Mouse (Mus musculus) gastrocnemius, postnatal 36 days (tissue): ENCODE measurements at regions not wholly inside any gene's neighbourhood (a gene's known extent, or its start where the extent isn't known, plus 50 kb on each side); places are given as distances from the start of the nearest gene placed in this dataset.

Source experiments
- DNase-seq, 2 experiments: peaks; one replicate each; pipeline ENCODE4 v3.0.0; 2022
- intact Hi-C: fragments of 180-260 bp; cut with DNase I; formaldehyde crosslinking; loops from one replicate; pipeline ENCODE4 v1.15.1; 2025

DNA sequence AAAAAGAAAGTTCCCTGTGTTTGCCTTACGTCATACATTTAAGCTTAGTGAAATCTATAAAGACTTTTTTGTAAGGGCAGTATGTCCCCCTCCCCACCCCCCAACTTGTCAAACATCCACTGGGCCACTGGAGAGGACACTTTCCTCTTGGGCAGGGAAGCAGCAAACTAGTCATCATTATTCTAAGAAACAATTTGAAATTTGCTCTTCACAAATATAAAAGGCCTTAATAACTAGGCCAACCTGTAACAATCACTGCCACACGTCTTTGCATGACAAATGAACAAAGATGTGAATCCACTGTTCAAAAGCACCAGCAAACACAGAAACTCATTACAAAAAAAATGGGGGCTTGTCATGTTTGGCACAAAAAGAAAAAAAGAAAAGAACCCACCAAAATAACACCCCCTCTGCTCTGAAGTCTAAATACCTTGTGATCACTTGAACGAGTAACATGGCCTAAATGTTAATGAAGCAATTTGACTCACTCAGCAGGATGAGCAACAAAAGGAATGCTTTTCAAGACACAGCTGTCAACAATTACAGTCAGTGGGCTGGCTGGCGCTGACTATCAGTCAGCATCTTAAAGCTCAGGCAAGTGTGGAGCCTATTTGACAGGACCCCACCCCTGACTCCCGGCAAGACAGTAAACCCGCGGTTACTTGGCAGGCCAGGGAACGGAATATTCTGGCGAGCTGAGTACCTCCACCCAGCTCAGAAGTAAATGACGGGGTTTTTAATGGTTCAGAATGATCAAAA is 278.7 kb upstream of the Tsc22d2 start:
- intact Hi-C loops: no loop called here
- no peak for DNase-seq

- intact Hi-C loops: no loop called here
- DNase-seq: peak; percentile 22 to 37
Measured at GRCm38 (mm10) chr3:58138726-58139585, 275.6 kb upstream of the Tsc22d2 start.

DNA sequence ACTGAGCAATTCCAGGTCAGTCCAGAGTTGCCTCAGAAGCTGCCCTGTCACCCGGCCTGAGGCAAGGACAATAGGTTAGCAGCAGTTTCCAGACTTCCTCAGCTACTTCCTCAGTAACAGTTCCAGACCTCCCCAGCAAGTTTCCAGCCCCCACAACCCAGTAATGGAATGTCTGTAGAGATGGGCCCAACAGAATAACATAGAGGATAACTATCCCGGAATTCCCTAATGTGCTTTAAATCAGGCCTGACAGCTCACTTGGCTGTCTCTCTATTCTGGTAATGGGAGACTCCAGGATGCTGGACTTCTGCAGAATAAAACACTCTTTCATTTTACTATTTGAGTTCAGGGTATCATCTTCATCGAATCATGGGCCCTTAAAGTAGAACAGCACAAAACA is 268.4 kb upstream of the Tsc22d2 start:
- DNase-seq: no peak
- intact Hi-C loops: no loop called here

- intact Hi-C loops: no loop called here
- DNase-seq: no peak
Measured at GRCm38 (mm10) chr3:58146762-58147161, 267.8 kb upstream of the Tsc22d2 start.

DNA sequence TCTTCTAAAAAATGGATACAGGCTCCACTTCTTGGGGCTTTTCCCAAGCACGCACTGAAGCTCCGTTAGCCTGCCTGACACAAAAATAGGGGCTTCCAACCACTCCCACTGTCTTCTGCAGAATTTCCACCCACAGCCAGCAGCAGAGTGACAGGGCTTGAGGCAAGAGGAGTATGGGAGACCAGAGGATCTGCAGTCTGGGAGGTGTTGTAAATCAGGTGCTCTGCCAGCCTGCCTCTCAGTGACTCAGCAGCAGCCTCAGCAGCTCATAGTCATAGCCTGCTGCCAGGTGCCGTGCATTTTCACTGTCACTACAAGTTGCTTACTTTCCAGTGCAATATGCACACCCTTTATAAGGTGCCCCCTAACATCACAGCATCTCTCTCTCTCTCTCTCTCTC is 261.4 kb upstream of the Tsc22d2 start:
- DNase-seq: no peak
- intact Hi-C loops: no loop called here

DNA sequence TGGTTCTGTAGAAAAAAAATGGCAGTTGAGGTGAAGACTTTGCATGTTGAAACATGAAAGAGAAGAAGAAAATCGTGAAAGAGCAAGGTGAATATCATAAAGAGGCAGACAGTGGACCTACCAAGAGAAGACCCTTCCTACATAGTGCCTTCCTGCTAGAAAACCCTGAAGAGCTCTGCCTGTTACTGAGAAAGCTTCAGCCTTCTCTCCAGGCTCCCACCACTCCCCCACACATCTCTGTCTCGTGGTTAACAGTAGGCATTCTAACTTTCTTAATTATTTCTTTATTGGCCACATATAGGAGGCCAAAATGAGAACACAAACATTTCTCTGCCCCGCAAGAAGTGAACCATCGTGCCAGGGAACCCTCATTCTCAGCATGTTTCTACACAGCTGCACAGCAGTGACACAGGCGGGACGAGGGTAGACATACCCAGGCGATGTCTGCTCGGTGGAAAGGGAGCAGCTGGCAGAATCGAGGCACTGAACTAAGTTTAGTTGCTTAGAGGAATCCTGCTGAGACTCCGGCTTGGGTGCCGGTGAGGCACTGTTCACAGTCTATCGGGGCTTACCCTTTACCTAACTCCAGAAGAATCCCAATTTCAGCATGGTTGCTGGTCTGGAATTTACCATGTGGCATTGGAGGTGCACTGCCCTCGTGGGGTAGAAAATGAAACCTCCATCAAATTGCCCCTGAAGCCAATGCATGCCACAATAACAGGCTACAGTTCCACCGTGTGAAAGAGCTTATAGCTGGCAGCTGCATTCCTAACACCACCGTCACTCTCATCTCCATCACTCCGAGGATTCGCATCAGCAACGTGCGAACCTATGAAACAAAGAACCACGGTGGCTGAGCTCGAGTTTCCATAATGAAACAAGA is 260.4 kb upstream of the Tsc22d2 start:
- intact Hi-C loops: no loop called here
- DNase-seq: no peak

DNA sequence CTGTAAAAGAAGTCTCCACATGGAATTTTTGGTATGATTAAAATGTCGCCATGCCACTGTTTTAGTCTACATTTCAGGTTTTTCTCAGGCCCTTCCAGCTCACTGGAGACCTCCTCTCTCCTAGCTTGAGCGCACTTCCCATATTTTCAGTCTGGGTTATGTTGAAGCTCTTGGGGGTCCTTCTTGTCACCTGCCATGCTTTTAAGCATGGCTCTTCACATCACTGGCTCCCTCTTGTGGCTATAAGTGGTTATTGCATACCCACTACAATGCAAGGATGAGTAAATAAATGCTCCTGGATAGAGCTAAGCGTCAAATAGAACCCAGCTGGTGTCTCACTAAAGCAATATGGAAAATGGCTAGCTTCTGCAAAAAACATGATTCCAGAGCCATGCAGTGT is 255.1 kb upstream of the Tsc22d2 start:
- DNase-seq: no peak
- intact Hi-C loops: no loop called here

GRCm38 (mm10) chr3:58162238-58162637 is 252.3 kb upstream of the Tsc22d2 start:
- DNase-seq: no peak
- intact Hi-C loops: loop anchor here (5.0 kb wide), 2 partner anchors 255 to 330 kb away; no protein-coding TSS in a partner anchor

GRCm38 (mm10) chr3:58163806-58164205 is 250.7 kb upstream of the Tsc22d2 start:
- intact Hi-C loops: loop anchor here (5.0 kb wide), 2 partner anchors 253 to 328 kb away; no protein-coding TSS in a partner anchor
- peak; percentile 35 to 65 for DNase-seq

DNA sequence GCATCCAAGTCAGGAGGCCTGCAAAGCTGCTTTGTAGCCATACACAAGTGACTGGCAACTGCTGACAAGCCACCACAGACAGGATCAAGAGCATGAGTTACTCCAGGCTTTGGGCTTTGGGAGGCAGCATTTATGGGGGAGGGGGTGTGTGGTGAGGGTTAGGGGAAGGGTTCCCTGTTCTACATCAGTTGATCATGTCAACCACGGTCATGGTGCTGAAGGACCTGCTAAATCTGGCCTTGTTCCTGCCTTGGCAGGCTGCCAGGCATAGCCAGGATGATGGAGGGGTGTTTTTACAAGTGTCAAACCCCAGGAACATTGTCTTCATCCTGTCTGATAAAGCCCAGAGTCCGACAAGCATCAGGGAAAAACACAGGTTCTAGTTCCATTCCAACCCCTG is 247.9 kb upstream of the Tsc22d2 start:
- no peak for DNase-seq
- intact Hi-C loops: no loop called here

DNA sequence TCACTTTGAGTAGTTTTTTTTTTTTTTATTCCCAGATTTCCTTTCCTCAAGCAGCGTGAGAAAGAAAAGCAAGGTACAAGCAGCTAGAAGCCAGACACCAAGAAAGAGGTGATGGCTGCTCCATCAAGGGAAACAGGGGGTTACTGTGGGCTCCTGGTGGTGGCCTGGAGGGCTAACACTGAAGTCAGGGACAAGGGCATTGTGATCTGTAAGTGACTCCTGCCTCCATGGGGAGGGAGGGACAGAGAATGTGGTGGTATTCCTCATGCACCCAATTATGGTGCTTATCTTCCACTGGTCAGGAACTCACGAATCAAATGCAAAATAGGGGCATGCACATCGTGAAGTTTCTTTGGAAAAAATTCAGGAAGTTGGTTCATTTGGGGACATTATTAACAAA is 247.4 kb upstream of the Tsc22d2 start:
- DNase-seq: no peak
- intact Hi-C loops: no loop called here

DNA sequence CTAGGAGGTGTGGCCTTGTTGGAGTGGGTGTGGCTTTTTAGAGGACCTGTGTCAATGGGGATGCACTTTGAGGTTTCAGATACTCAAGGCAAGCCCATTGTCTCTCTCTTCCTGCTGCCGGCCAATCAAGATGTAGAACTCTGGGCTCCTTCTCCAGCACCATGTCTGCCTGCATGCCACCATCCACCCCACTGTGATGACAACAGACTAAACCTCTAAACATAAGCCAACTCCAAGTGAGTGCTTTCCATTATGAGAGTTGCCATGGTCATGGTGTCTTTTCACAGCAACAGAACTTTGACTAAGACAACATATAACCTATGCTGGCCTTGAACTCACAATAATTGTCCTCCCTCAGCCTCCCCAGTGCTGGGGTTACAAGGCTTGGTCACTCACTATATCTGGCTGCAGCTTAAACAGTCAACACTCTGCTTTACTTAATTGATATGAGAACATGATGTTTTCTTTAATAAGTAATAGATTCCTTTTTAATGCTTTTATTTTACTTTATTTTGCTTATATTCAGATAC is 246.7 kb upstream of the Tsc22d2 start:
- intact Hi-C loops: no loop called here
- no peak for DNase-seq

- intact Hi-C loops: no loop called here
- DNase-seq: no peak
Measured at GRCm38 (mm10) chr3:58168522-58169185, 245.9 kb upstream of the Tsc22d2 start.

- no peak for DNase-seq
- intact Hi-C loops: no loop called here
Measured at GRCm38 (mm10) chr3:58169786-58170185, 244.7 kb upstream of the Tsc22d2 start.

- no peak for DNase-seq
- intact Hi-C loops: no loop called here
Measured at GRCm38 (mm10) chr3:58172096-58172495, 242.4 kb upstream of the Tsc22d2 start.

GRCm38 (mm10) chr3:58173821-58174220 is 240.7 kb upstream of the Tsc22d2 start:
- no peak for DNase-seq
- intact Hi-C loops: no loop called here

DNA sequence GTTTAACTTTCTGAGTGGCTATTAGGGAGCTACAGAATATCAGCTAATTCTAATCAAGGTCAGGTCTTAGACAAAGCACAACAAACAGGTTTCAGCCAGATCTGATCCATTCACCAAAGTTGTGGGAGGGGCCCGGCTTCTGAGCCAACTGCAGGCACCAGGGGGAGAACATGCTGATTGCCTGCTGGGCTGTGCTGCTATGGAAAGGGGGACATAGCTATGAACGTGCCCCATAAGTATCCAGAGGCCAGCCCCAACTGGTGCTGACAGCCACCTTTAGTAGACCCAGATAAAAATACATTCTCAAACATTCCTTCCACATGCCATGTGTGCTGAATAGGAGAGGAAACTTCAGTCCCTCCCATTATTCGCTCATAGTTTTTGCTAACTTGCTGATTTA is 232.8 kb upstream of the Tsc22d2 start:
- DNase-seq: no peak
- intact Hi-C loops: no loop called here

DNA sequence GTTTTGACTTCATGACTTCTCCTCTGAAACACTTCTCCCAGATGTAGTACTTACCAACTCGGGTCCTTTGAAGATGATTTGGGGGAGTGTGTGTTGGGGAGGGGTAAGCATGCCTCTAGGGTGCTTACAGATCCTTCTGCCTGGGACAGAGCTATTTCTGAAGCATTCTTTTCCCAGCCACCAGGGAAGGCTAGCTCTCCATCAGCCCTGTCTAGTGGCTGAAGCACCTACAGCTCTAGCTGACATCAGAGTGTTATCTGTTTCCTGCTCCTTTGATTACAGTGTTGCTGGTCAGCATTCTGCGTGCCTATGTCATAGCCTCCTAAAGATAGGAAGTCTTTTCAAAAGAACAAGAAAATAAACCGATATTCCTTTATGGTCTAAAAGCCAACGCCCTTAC is 232.2 kb upstream of the Tsc22d2 start:
- no peak for DNase-seq
- intact Hi-C loops: no loop called here

- intact Hi-C loops: no loop called here
- no peak for DNase-seq
Measured at GRCm38 (mm10) chr3:58183279-58183678, 231.2 kb upstream of the Tsc22d2 start.

GRCm38 (mm10) chr3:58200462-58200861 is 214.1 kb upstream of the Tsc22d2 start:
- DNase-seq: no peak
- intact Hi-C loops: no loop called here
